Mouse (Mus musculus): ENCODE results near the gene Pced1b. TPM values are rescaled to one million over a fixed set of nuclear protein-coding genes. Genes with fewer than 3 reads are reported as not detected.
"Not testable (repeated sequence)": the region's sequence is repeated elsewhere in the genome, so short reads cannot be mapped to it uniquely, and the experiment has no call there.

Pced1b gene
- total RNA-seq (2014; fragmentation: Nextera tagmentation) (28.5 and 38.6 TPM in 2 replicates), total RNA-seq (2017) (5.3 and 6.4 TPM in 2 replicates)

GRCm38 (mm10) chr15:97246911-97247790 is at the start of gene Pced1b, which contains the start of gene Amigo2:
Gene Pced1b, plus strand, starts transcription at chr15:97247107.
Gene Amigo2, minus strand, starts transcription at chr15:97247287.
- no peak for ATAC-seq (replicated peaks; ENCODE audit: low FRiP score, low TSS enrichment, poor library complexity, severe bottlenecking)

- no peak for ATAC-seq (replicated peaks; ENCODE audit: low FRiP score, low TSS enrichment, poor library complexity, severe bottlenecking)
Observed at GRCm38 (mm10) chr15:97204889-97205288, 42.0 kb upstream of the Pced1b start.

GRCm38 (mm10) chr15:97205776-97206175 is 41.1 kb upstream of the Pced1b start:
- no peak for ATAC-seq (replicated peaks; ENCODE audit: low FRiP score, low TSS enrichment, poor library complexity, severe bottlenecking)

GRCm38 (mm10) chr15:97206506-97206905 is 40.4 kb upstream of the Pced1b start:
- no peak for ATAC-seq (replicated peaks; ENCODE audit: low FRiP score, low TSS enrichment, poor library complexity, severe bottlenecking)

GRCm38 (mm10) chr15:97209754-97210153 is 37.2 kb upstream of the Pced1b start:
- not testable (repeated sequence) for ATAC-seq (replicated peaks; ENCODE audit: low FRiP score, low TSS enrichment, poor library complexity, severe bottlenecking)

GRCm38 (mm10) chr15:97212501-97213477 is 34.1 kb upstream of the Pced1b start:
- peak; percentile 57 for ATAC-seq (replicated peaks; ENCODE audit: low FRiP score, low TSS enrichment, poor library complexity, severe bottlenecking)

- ATAC-seq (replicated peaks; ENCODE audit: low FRiP score, low TSS enrichment, poor library complexity, severe bottlenecking): no peak
Observed at GRCm38 (mm10) chr15:97216843-97217242, 30.1 kb upstream of the Pced1b start.

GRCm38 (mm10) chr15:97223431-97223830 is 23.5 kb upstream of the Pced1b start:
- ATAC-seq (replicated peaks; ENCODE audit: low FRiP score, low TSS enrichment, poor library complexity, severe bottlenecking): no peak

- ATAC-seq (replicated peaks; ENCODE audit: low FRiP score, low TSS enrichment, poor library complexity, severe bottlenecking): no peak
Observed at GRCm38 (mm10) chr15:97224003-97224402, 22.9 kb upstream of the Pced1b start.

GRCm38 (mm10) chr15:97229494-97230077 is 17.3 kb upstream of the Pced1b start:
- ATAC-seq (replicated peaks; ENCODE audit: low FRiP score, low TSS enrichment, poor library complexity, severe bottlenecking): no peak

- no peak for ATAC-seq (replicated peaks; ENCODE audit: low FRiP score, low TSS enrichment, poor library complexity, severe bottlenecking)
Observed at GRCm38 (mm10) chr15:97234076-97234475, 12.8 kb upstream of the Pced1b start.

GRCm38 (mm10) chr15:97235183-97235582 is 11.7 kb upstream of the Pced1b start:
- peak; percentile 77 for ATAC-seq (replicated peaks; ENCODE audit: low FRiP score, low TSS enrichment, poor library complexity, severe bottlenecking)

GRCm38 (mm10) chr15:97236943-97237342 is 10.0 kb upstream of the Pced1b start:
- peak; percentile 67 for ATAC-seq (replicated peaks; ENCODE audit: low FRiP score, low TSS enrichment, poor library complexity, severe bottlenecking)

- peak; percentile 81 for ATAC-seq (replicated peaks; ENCODE audit: low FRiP score, low TSS enrichment, poor library complexity, severe bottlenecking)
Observed at GRCm38 (mm10) chr15:97245392-97245791, 1.5 kb upstream of the Pced1b start.

- 0 out of 2 replicates have a peak, but pooled peaks have one; percentile 12 for ATAC-seq (replicated peaks; ENCODE audit: low FRiP score, low TSS enrichment, poor library complexity, severe bottlenecking)
Observed at GRCm38 (mm10) chr15:97246256-97246655, 651 bp upstream of the Pced1b start.

- peak; percentile 48 for ATAC-seq (replicated peaks; ENCODE audit: low FRiP score, low TSS enrichment, poor library complexity, severe bottlenecking)
Observed at GRCm38 (mm10) chr15:97247791-97248161, 869 bp downstream of the Pced1b start.

GRCm38 (mm10) chr15:97248296-97248695 is 1.4 kb downstream of the Pced1b start:
- ATAC-seq (replicated peaks; ENCODE audit: low FRiP score, low TSS enrichment, poor library complexity, severe bottlenecking): no peak

GRCm38 (mm10) chr15:97249322-97249721 is 2.4 kb downstream of the Pced1b start:
- ATAC-seq (replicated peaks; ENCODE audit: low FRiP score, low TSS enrichment, poor library complexity, severe bottlenecking): no peak

GRCm38 (mm10) chr15:97252493-97253034 is 5.7 kb downstream of the Pced1b start:
- no peak for ATAC-seq (replicated peaks; ENCODE audit: low FRiP score, low TSS enrichment, poor library complexity, severe bottlenecking)

Measured in megakaryocyte-erythroid progenitor cell, adult 5-6 weeks (primary cell).